Comparison of ENCODE assay signal across 8 mouse cellular contexts in the genomic region with DNA sequence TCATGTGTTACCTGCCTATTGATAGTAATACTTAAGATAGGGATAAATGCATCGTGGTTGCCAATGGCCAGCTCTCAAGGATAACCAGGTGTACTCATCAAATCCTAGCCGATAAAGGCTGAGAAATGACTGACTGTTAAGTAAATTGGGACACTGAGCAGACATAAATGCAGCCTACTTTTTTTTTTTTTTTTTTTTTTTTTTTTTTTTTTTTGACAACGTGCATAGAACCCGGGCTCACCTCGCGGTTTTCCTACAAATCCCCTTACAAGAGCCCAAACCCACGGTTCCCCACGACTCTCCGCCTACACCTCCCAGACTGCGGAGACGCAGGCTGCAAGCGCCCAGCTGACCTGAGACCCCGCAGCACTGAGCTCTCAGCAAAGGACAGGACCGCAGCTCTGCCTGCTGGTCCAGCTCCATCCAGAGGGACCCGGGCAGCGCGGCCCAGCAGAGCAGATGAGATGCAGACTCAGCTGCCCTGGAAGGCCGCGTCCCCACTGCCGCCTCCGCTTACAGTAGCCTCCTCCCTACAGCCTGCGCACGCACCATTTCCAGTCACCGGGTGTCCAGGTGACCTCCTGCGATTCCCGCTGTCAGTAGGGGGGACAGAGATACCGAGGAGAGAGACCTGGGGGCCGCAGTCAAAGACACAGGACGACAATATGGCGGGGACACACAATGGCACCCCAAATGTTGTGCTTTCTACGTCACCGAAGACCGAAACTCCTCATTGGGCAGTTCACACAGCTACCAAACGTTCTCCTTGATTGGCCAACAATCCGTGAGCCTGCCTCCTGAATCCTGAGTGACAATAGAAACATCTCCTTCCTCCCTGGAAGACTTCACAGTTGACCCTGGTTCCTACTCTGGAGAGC. TPM values are rescaled to one million over a fixed set of nuclear protein-coding genes. Genes with fewer than 3 reads are reported as not detected.
DNase-seq lines count a peak whose midpoint lies in the region; ATAC-seq and TF ChIP-seq lines count a peak whose summit lies in the region.

A gene (minus strand): TSS at position 722 of the 878 bp plus-strand sequence.

- H3K4me1 ChIP-seq in hindbrain, embryonic 10.5 days (replicated peaks) = peaks cover 14% of the 10 kb centered on the region
- H3K4me1 ChIP-seq in lung, postnatal 0 days (ENCODE audit: insufficient read depth, low read depth, low read length) = no peaks in the 10 kb centered on the region

- no peaks in the 10 kb centered on the region for H3K9me3 ChIP-seq in hindbrain, embryonic 10.5 days
- H3K9me3 ChIP-seq in lung, postnatal 0 days (ENCODE audit: low read length) = no peaks in the 10 kb centered on the region

- H3K4me2 ChIP-seq in lung, postnatal 0 days (replicated peaks; ENCODE audit: low read depth, low read length) = peak within 1 kb of the TSS; percentile 73

- peak; percentile 100 for ATAC-seq in frontal cortex, adult (ENCODE audit: low TSS enrichment)
- peak; percentile 100 for ATAC-seq in lung, postnatal 0 days

- H3K27me3 ChIP-seq in hindbrain, embryonic 10.5 days (ENCODE audit: insufficient read depth, poor library complexity, severe bottlenecking) = no peaks in the 10 kb centered on the region
- no peaks in the 10 kb centered on the region for H3K27me3 ChIP-seq in lung, postnatal 0 days (replicated peaks; ENCODE audit: insufficient read depth, low read length)

- H3K9ac ChIP-seq in lung, postnatal 0 days (replicated peaks; ENCODE audit: low read depth) = peak within 1 kb of the TSS; percentile 64

- peak within 1 kb of the TSS; percentile 96 for H3K27ac ChIP-seq in hindbrain, embryonic 10.5 days
- 0 out of 2 replicates have a peak within 1 kb of the TSS, but pooled peaks have one; percentile 2 for H3K27ac ChIP-seq in lung, postnatal 0 days (ENCODE audit: low read length)

- peaks cover 25% of the 10 kb centered on the region for H3K36me3 ChIP-seq in hindbrain, embryonic 10.5 days
- H3K36me3 ChIP-seq in lung, postnatal 0 days (ENCODE audit: insufficient read depth, low read length) = no peaks in the 10 kb centered on the region

- TF ChIP-seq CTCF in lung, postnatal 0 days (IDR thresholded peaks at IDR 0.05) = no peak

- 2% methylated on average over 35 of the region's 35 CpGs for WGBS in hindbrain, embryonic 10.5 days
- 1% methylated on average over 35 of the region's 35 CpGs for WGBS in lung, postnatal 0 days

- peak within 1 kb of the TSS; percentile 86 for H3K4me3 ChIP-seq in hindbrain, embryonic 10.5 days
- H3K4me3 ChIP-seq in lung, postnatal 0 days (ENCODE audit: low read depth, low read length) = peak within 1 kb of the TSS; percentile 60

- DNase-seq in Muller cell, postnatal 12 days (ENCODE audit: inconsistent ontology term) = peak; percentile 86
- DNase-seq in cerebellum, adult 9-10 months = peak; percentile 87
- DNase-seq in hindbrain, embryonic 10.5 days (ENCODE audit: low spot score) = peak; percentile 87
- DNase-seq in layer of hippocampus, adult 9-11 months = peak; percentile 89
- peak; percentile 95 for DNase-seq in lung, postnatal 0 days (ENCODE audit: low spot score)
- DNase-seq in ovary, postnatal 14 days (ENCODE audit: low spot score) = peak; percentile 66
- DNase-seq in thymus, postnatal 14 days = peak; percentile 73

- TF ChIP-seq EP300 in lung, postnatal 0 days (IDR thresholded peaks at IDR 0.05) = no peak

RNA-seq across cellular contexts. Expression of the gene that starts here (rescaled TPM):
- polyA plus RNA-seq in hindbrain, embryonic 10.5 days (2016; fragmentation: Nextera tagmentation; extraction: Ambion mirVana) = 12.9 and 14.5 TPM in 2 replicates
- 4.6 and 5.6 TPM in 2 replicates for polyA plus RNA-seq in lung, postnatal 0 days (2015; fragmentation: Nextera tagmentation; extraction: Ambion mirVana)

Comparison
In these comparisons a context has a peak if more than half of its experiments do, and no peak if none do; other contexts are left out.
1. Peak in every context shown above with its lines: DNase-seq, ATAC-seq, H3K4me3 ChIP-seq and H3K27ac ChIP-seq.